In genomic region chr12:91587077-91587476, GRCm38 (mm10) we compare ENCODE assay signal across 9 mouse cellular contexts. TPM values are rescaled to one million over a fixed set of nuclear protein-coding genes. Genes with fewer than 3 reads are reported as not detected.
A peak's percentile ranks its signal among the peaks of the same experiment; 100 is the strongest.
DNase-seq lines count a peak whose midpoint lies in the region; ATAC-seq and TF ChIP-seq lines count a peak whose summit lies in the region.
"Had no signal": no experiment of that assay in that cellular context is flagged by ENCODE, and none has a peak within 500 bp of the region (broad histone marks: within the 10 kb centered on the region; RNA-seq: fewer than 3 reads in every experiment).

No protein-coding gene starts in this region.

- peak overlapping the region; percentile 75 for H3K4me2 ChIP-seq in kidney, embryonic 16.5 days (replicated peaks; ENCODE audit: low read depth, low read length)
- H3K4me2 ChIP-seq in embryonic facial prominence, embryonic 13.5 days: peak overlapping the region; percentile 66
- peak overlapping the region; percentile 65 for H3K4me2 ChIP-seq in hindbrain, postnatal 0 days (ENCODE audit: low read depth, low read length)
- H3K4me2 ChIP-seq in midbrain, embryonic 16.5 days (ENCODE audit: low read length): peak overlapping the region; percentile 76

- no peak for DNase-seq in kidney, postnatal 36 days
- no peak for DNase-seq in hindbrain, postnatal 0 days (ENCODE audit: low spot score)
- no peak for DNase-seq in spleen, postnatal 4 days (ENCODE audit: low spot score in 2 of 2)
- DNase-seq in urinary bladder, postnatal 10 days (ENCODE audit: low spot score): no peak
- DNase-seq: gastrocnemius, postnatal 14 days had no signal

- peak overlapping the region; percentile 100; the same call in 1 of the 2 replicates for H3K9ac ChIP-seq in kidney, embryonic 16.5 days (replicated peaks; ENCODE audit: low read length)
- H3K9ac ChIP-seq in embryonic facial prominence, embryonic 13.5 days: peak overlapping the region; percentile 100
- peak overlapping the region; percentile 99; the same call in 1 of the 2 replicates for H3K9ac ChIP-seq in hindbrain, postnatal 0 days (replicated peaks; ENCODE audit: low read length)
- H3K9ac ChIP-seq in midbrain, embryonic 16.5 days (ENCODE audit: low read depth, low read length): peak overlapping the region; percentile 99

- no peak for TF ChIP-seq CTCF in hindbrain, postnatal 0 days (IDR thresholded peaks at IDR 0.05; ENCODE audit: low read depth)

- peaks cover 29% of the 10 kb centered on the region for H3K4me1 ChIP-seq in kidney, embryonic 16.5 days (ENCODE audit: insufficient read depth, low read length)
- peaks cover 17% of the 10 kb centered on the region for H3K4me1 ChIP-seq in embryonic facial prominence, embryonic 13.5 days
- H3K4me1 ChIP-seq in hindbrain, postnatal 0 days (ENCODE audit: insufficient read depth, low read length): peaks cover 9% of the 10 kb centered on the region
- H3K4me1 ChIP-seq in midbrain, embryonic 16.5 days (ENCODE audit: control insufficient read depth, insufficient read depth, low read length): peaks cover 34% of the 10 kb centered on the region

- no peak for ATAC-seq in kidney, embryonic 16.5 days (ENCODE audit: low FRiP score, low TSS enrichment)
- no peak for ATAC-seq in embryonic facial prominence, embryonic 13.5 days (ENCODE audit: insufficient number of reproducible peaks, insufficient read depth, low FRiP score, low TSS enrichment, low read depth)
- no peak for ATAC-seq in hindbrain, postnatal 0 days
- no peak for ATAC-seq in midbrain, embryonic 16.5 days
- no peak for ATAC-seq in inflammation-experienced regulatory T-cells, adult 6 months

- no peaks in the 10 kb centered on the region for H3K27me3 ChIP-seq in kidney, embryonic 16.5 days (ENCODE audit: insufficient read depth, low read length)
- H3K27me3 ChIP-seq in embryonic facial prominence, embryonic 13.5 days: no peaks in the 10 kb centered on the region
- H3K27me3 ChIP-seq in hindbrain, postnatal 0 days (ENCODE audit: insufficient read depth, low read length): no peaks in the 10 kb centered on the region
- no peaks in the 10 kb centered on the region for H3K27me3 ChIP-seq in midbrain, embryonic 16.5 days (ENCODE audit: control insufficient read depth, insufficient read depth, low read depth, low read length)

- peak overlapping the region; percentile 90 for H3K4me3 ChIP-seq in kidney, embryonic 16.5 days (ENCODE audit: low read length)
- H3K4me3 ChIP-seq in embryonic facial prominence, embryonic 13.5 days: peak overlapping the region; percentile 91
- H3K4me3 ChIP-seq in hindbrain, postnatal 0 days (ENCODE audit: low read length): peak overlapping the region; percentile 68
- H3K4me3 ChIP-seq in midbrain, embryonic 16.5 days (ENCODE audit: low read depth, low read length): peak overlapping the region; percentile 87

- no peaks in the 10 kb centered on the region for H3K9me3 ChIP-seq in kidney, embryonic 16.5 days (ENCODE audit: low read length)
- H3K9me3 ChIP-seq in embryonic facial prominence, embryonic 13.5 days: no peaks in the 10 kb centered on the region
- H3K9me3 ChIP-seq in hindbrain, postnatal 0 days (ENCODE audit: low read length): no peaks in the 10 kb centered on the region
- no peaks in the 10 kb centered on the region for H3K9me3 ChIP-seq in midbrain, embryonic 16.5 days (replicated peaks; ENCODE audit: control insufficient read depth, low read length, poor library complexity, severe bottlenecking)

- H3K27ac ChIP-seq in kidney, embryonic 16.5 days (ENCODE audit: low read length): no peak overlapping the region
- no peak overlapping the region for H3K27ac ChIP-seq in embryonic facial prominence, embryonic 13.5 days
- peak overlapping the region; percentile 99 for H3K27ac ChIP-seq in hindbrain, postnatal 0 days
- H3K27ac ChIP-seq in midbrain, embryonic 16.5 days (ENCODE audit: low read length): peak overlapping the region; percentile 100

- H3K36me3 ChIP-seq in kidney, embryonic 16.5 days (ENCODE audit: insufficient read depth, low read length): peaks cover 19% of the 10 kb centered on the region
- H3K36me3 ChIP-seq in embryonic facial prominence, embryonic 13.5 days: peaks cover 30% of the 10 kb centered on the region
- peaks cover 12% of the 10 kb centered on the region; the same call in 1 of the 2 replicates for H3K36me3 ChIP-seq in hindbrain, postnatal 0 days (ENCODE audit: insufficient read depth, low read length)
- H3K36me3 ChIP-seq in midbrain, embryonic 16.5 days (ENCODE audit: control insufficient read depth, insufficient read depth, low read length): no peaks in the 10 kb centered on the region

- 37% methylated on average over 3 of the region's 3 CpGs for WGBS in kidney, embryonic 16.5 days
- 47% methylated on average over 3 of the region's 3 CpGs for WGBS in embryonic facial prominence, embryonic 13.5 days
- 28% methylated on average over 3 of the region's 3 CpGs for WGBS in hindbrain, postnatal 0 days
- 59% methylated on average over 3 of the region's 3 CpGs for WGBS in midbrain, embryonic 16.5 days

RNA-seq across cellular contexts. Expression of gene Gtf2a1, which starts 3.2 kb away (rescaled TPM):
- 50.3 and 51.3 TPM in 2 replicates for polyA plus RNA-seq in kidney, embryonic 16.5 days (2015; fragmentation: Nextera tagmentation; extraction: Ambion mirVana)
- 43.8 and 50.3 TPM in 2 replicates for polyA plus RNA-seq in embryonic facial prominence, embryonic 13.5 days (2015; fragmentation: Nextera tagmentation; extraction: Ambion mirVana)
- 25.0 and 25.6 TPM in 2 replicates for total RNA-seq in hindbrain, postnatal 0 days (2014; rRNA removed)
- polyA plus RNA-seq in hindbrain, postnatal 0 days (2015; fragmentation: Nextera tagmentation; extraction: Ambion mirVana): 35.2 and 35.9 TPM in 2 replicates
- 68.0 and 72.2 TPM in 2 replicates for polyA plus RNA-seq in midbrain, embryonic 16.5 days (2015; fragmentation: Nextera tagmentation; extraction: Ambion mirVana)
- 10 to 100 TPM; 69.7 to 92.8 (median 81.7) TPM for polyA plus RNA-seq in inflammation-experienced regulatory T-cells, adult 6 months (2017; shearing (Covaris generic))

Comparison
In these comparisons a context has a peak if more than half of its experiments do, and no peak if none do; other contexts are left out.
1. H3K27ac ChIP-seq: peak in hindbrain, postnatal 0 days (single experiment) and midbrain, embryonic 16.5 days (single experiment); none in kidney, embryonic 16.5 days (single experiment) and embryonic facial prominence, embryonic 13.5 days (single experiment).
2. Peak in every context shown above with its lines, with median percentiles within 50 percentile points of each other: H3K4me2 ChIP-seq, H3K4me3 ChIP-seq and H3K9ac ChIP-seq.